ENCODE assay signal across 8 mouse cellular contexts in the genomic region with DNA sequence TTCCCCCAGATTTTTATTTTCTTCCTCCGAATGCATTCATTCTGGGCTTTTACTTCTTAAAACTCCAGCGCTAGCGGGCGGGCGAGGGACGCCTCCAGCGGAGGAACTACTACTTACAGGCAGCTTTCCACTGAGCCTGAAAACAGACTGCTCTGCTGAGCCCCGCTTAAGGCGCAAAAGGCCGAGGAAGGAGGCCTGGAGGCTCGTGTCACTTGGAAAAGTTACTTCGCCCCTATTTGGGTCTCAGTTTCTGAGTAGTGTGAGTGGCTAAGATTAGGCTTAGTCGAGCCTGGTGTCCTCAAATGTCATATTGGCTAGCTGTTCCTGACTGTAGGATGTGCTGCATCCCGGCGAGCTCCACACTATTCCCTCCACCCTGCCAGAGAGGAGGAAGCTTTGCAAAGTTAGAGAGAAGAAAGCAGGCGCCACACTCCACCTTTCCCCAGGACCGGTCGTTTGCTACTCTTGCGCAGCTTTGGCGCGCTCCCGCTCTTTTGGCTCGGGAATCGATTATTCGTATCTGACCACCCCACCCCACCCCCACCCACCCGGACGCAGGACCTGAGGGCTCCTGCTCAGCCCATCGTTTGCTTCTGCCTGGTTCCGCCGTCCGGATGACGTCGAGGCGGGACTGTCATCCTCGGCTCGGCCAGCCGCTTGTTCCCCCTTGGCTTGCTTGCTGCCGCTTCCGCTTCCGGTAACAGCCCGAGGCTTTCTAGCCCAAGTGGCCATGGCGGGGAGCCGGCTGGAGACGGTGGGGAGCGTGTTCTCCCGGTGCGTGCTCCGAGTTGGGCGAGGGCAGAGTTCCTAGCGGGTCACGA. TPM values are rescaled to one million over a fixed set of nuclear protein-coding genes. Genes with fewer than 3 reads are reported as not detected.
DNase-seq lines count a peak whose midpoint lies in the region; ATAC-seq and TF ChIP-seq lines count a peak whose summit lies in the region.

Gene Mrps23 (plus strand): TSS at position 677 of the 821 bp plus-strand sequence.

- under 1% methylated on average over 51 of the region's 51 CpGs for WGBS in hindbrain, embryonic 10.5 days
- WGBS in lung, postnatal 0 days = 0% methylated on average over 50 of the region's 51 CpGs

- no peaks in the 10 kb centered on the region for H3K9me3 ChIP-seq in hindbrain, embryonic 10.5 days
- no peaks in the 10 kb centered on the region for H3K9me3 ChIP-seq in lung, postnatal 0 days (ENCODE audit: low read length)

- H3K9ac ChIP-seq in lung, postnatal 0 days (replicated peaks; ENCODE audit: low read depth) = peak within 1 kb of the TSS; percentile 58

- H3K27me3 ChIP-seq in hindbrain, embryonic 10.5 days (ENCODE audit: insufficient read depth, poor library complexity, severe bottlenecking) = peaks cover 7% of the 10 kb centered on the region; the same call in 1 of the 2 replicates
- H3K27me3 ChIP-seq in lung, postnatal 0 days (replicated peaks; ENCODE audit: insufficient read depth, low read length) = no peaks in the 10 kb centered on the region

- peaks cover 29% of the 10 kb centered on the region for H3K36me3 ChIP-seq in hindbrain, embryonic 10.5 days
- H3K36me3 ChIP-seq in lung, postnatal 0 days (ENCODE audit: insufficient read depth, low read length) = no peaks in the 10 kb centered on the region

- peak within 1 kb of the TSS; percentile 93 for H3K27ac ChIP-seq in hindbrain, embryonic 10.5 days
- peak within 1 kb of the TSS; percentile 77 for H3K27ac ChIP-seq in lung, postnatal 0 days (ENCODE audit: low read length)

- peak; percentile 66 for TF ChIP-seq CTCF in lung, postnatal 0 days (IDR thresholded peaks at IDR 0.05)

- peak within 1 kb of the TSS; percentile 81 for H3K4me3 ChIP-seq in hindbrain, embryonic 10.5 days
- H3K4me3 ChIP-seq in lung, postnatal 0 days (ENCODE audit: low read depth, low read length) = peak within 1 kb of the TSS; percentile 64

- H3K4me1 ChIP-seq in hindbrain, embryonic 10.5 days (replicated peaks) = peaks cover 43% of the 10 kb centered on the region
- H3K4me1 ChIP-seq in lung, postnatal 0 days (ENCODE audit: insufficient read depth, low read depth, low read length) = 0 out of 2 replicates have a peak, but pooled peaks cover 3% of the 10 kb centered on the region

- DNase-seq in MEL-GATA-1-ER (ENCODE audit: extremely low read depth, low read depth) = peak; percentile 86
- peak; percentile 85 for DNase-seq in cerebellum, adult 8-10 months
- DNase-seq in hindbrain, embryonic 10.5 days (ENCODE audit: low spot score) = peak; percentile 94
- peak; percentile 95 for DNase-seq in layer of hippocampus, adult 9-11 months
- DNase-seq in lung, postnatal 0 days (ENCODE audit: low spot score) = peak; percentile 97
- peak; percentile 82 for DNase-seq in ovary, postnatal 14 days (ENCODE audit: low spot score)
- DNase-seq in thymus, postnatal 14 days = peak; percentile 93

- H3K4me2 ChIP-seq in lung, postnatal 0 days (replicated peaks; ENCODE audit: low read depth, low read length) = peak within 1 kb of the TSS; percentile 77

- no peak for TF ChIP-seq EP300 in lung, postnatal 0 days (IDR thresholded peaks at IDR 0.05)

- ATAC-seq in frontal cortex, adult (ENCODE audit: low TSS enrichment) = peak; percentile 97
- peak; percentile 98 for ATAC-seq in lung, postnatal 0 days

RNA-seq across cellular contexts. Expression of gene Mrps23, which starts in this region (rescaled TPM):
- 72.2 and 74.1 TPM in 2 replicates for polyA plus RNA-seq in hindbrain, embryonic 10.5 days (2016; fragmentation: Nextera tagmentation; extraction: Ambion mirVana)
- polyA plus RNA-seq in lung, postnatal 0 days (2015; fragmentation: Nextera tagmentation; extraction: Ambion mirVana) = 46.5 TPM in 2 replicates

Comparison
In these comparisons a context has a peak if more than half of its experiments do, and no peak if none do; other contexts are left out.
1. Peak in every context shown above with its lines: DNase-seq, ATAC-seq, H3K4me3 ChIP-seq and H3K27ac ChIP-seq.